Mouse (Mus musculus): Measurements from ENCODE around the gene Ndst2. TPM values are rescaled to one million over a fixed set of nuclear protein-coding genes. Genes with fewer than 3 reads are reported as not detected.
A peak's percentile ranks its signal among the peaks of the same experiment; 100 is the strongest.

The Ndst2 gene
- 16.8 and 19.7 TPM in 2 replicates for polyA plus RNA-seq (2015; fragmentation: Nextera tagmentation; extraction: Ambion mirVana)

- Histone ChIP-seq H3K27ac (peak within 1 kb of the TSS; percentile 78), H3K4me3 (replicated peaks) (peak within 1 kb of the TSS; percentile 80), H3K36me3 (peaks cover 55% of the 10 kb centered on the region), H3K27me3 (no peaks in the 10 kb centered on the region), H3K9me3 (no peaks in the 10 kb centered on the region), H3K4me1 (replicated peaks) (peaks cover 17% of the 10 kb centered on the region), H3K4me2 (replicated peaks) (peak within 1 kb of the TSS; percentile 89), H3K9ac (replicated peaks) (peak within 1 kb of the TSS; percentile 89)
- ATAC-seq, result peak; percentile 98
- under 1% methylated on average over 49 of the region's 81 CpGs for WGBS
Observed at GRCm38 (mm10) chr14:20733952-20734774, at the start of gene Ndst2. Ndst2 (minus strand) TSS chr14:20734562.

GRCm38 (mm10) chr14:20783526-20783925 lies 49.2 kb upstream of the Ndst2 start:
- Histone ChIP-seq H3K9me3 (no peaks in the 10 kb centered on the region), H3K27ac (no peak overlapping the region), H3K36me3 (peaks cover 81% of the 10 kb centered on the region), H3K4me3 (replicated peaks) (no peak overlapping the region), H3K27me3 (no peaks in the 10 kb centered on the region), H3K9ac (replicated peaks) (no peak overlapping the region), H3K4me2 (replicated peaks) (no peak overlapping the region), H3K4me1 (replicated peaks) (peaks cover 26% of the 10 kb centered on the region)
- no peak for ATAC-seq
- WGBS, result 93% methylated on average over 6 of the region's 6 CpGs

GRCm38 (mm10) chr14:20782860-20783259 lies 48.5 kb upstream of the Ndst2 start:
- Histone ChIP-seq H3K36me3 (peaks cover 81% of the 10 kb centered on the region), H3K9ac (replicated peaks) (no peak overlapping the region), H3K4me2 (replicated peaks) (no peak overlapping the region), H3K9me3 (no peaks in the 10 kb centered on the region), H3K4me3 (replicated peaks) (no peak overlapping the region), H3K27ac (no peak overlapping the region), H3K4me1 (replicated peaks) (peaks cover 22% of the 10 kb centered on the region), H3K27me3 (no peaks in the 10 kb centered on the region)
- WGBS, result 95% methylated on average over 7 of the region's 7 CpGs
- no peak for ATAC-seq

- Histone ChIP-seq H3K27me3 (no peaks in the 10 kb centered on the region), H3K4me1 (replicated peaks) (peaks cover 13% of the 10 kb centered on the region), H3K9me3 (no peaks in the 10 kb centered on the region), H3K4me3 (replicated peaks) (no peak overlapping the region), H3K27ac (no peak overlapping the region), H3K4me2 (replicated peaks) (no peak overlapping the region), H3K36me3 (peaks cover 69% of the 10 kb centered on the region), H3K9ac (replicated peaks) (no peak overlapping the region)
- WGBS, result 95% methylated on average over 8 of the region's 8 CpGs
- no peak for ATAC-seq
Observed at GRCm38 (mm10) chr14:20780217-20780616, 45.9 kb upstream of the Ndst2 start.

GRCm38 (mm10) chr14:20778496-20778895 lies 44.1 kb upstream of the Ndst2 start:
- H3K4me2 ChIP-seq (replicated peaks), result no peak overlapping the region
- H3K27ac ChIP-seq, result no peak overlapping the region
- no peak overlapping the region for H3K4me3 ChIP-seq (replicated peaks)
- no peaks in the 10 kb centered on the region for H3K27me3 ChIP-seq
- peaks cover 52% of the 10 kb centered on the region for H3K36me3 ChIP-seq
- H3K9ac ChIP-seq (replicated peaks), result no peak overlapping the region
- no peak for ATAC-seq
- H3K9me3 ChIP-seq, result no peaks in the 10 kb centered on the region
- peaks cover 27% of the 10 kb centered on the region for H3K4me1 ChIP-seq (replicated peaks)
- 87% methylated on average over 8 of the region's 8 CpGs for WGBS

GRCm38 (mm10) chr14:20775661-20776060 lies 41.3 kb upstream of the Ndst2 start:
- Histone ChIP-seq H3K27ac (no peak overlapping the region), H3K36me3 (peaks cover 25% of the 10 kb centered on the region), H3K9me3 (no peaks in the 10 kb centered on the region), H3K9ac (replicated peaks) (0 out of 2 replicates have a peak overlapping the region, but pooled peaks have one; percentile 2), H3K27me3 (no peaks in the 10 kb centered on the region), H3K4me3 (replicated peaks) (no peak overlapping the region), H3K4me1 (replicated peaks) (peaks cover 31% of the 10 kb centered on the region), H3K4me2 (replicated peaks) (no peak overlapping the region)
- WGBS, result 6% methylated on average over 6 of the region's 6 CpGs
- ATAC-seq, result no peak; the same call in 1 of the 2 replicates

- no peaks in the 10 kb centered on the region for H3K27me3 ChIP-seq
- no peak overlapping the region for H3K9ac ChIP-seq (replicated peaks)
- peaks cover 31% of the 10 kb centered on the region for H3K4me1 ChIP-seq (replicated peaks)
- ATAC-seq, result no peak
- no peak overlapping the region for H3K4me3 ChIP-seq (replicated peaks)
- no peak overlapping the region for H3K27ac ChIP-seq
- H3K36me3 ChIP-seq, result peaks cover 37% of the 10 kb centered on the region
- H3K4me2 ChIP-seq (replicated peaks), result no peak overlapping the region
- WGBS, result 27% methylated on average over 3 of the region's 3 CpGs
- H3K9me3 ChIP-seq, result no peaks in the 10 kb centered on the region
Observed at GRCm38 (mm10) chr14:20773410-20773809, 39.0 kb upstream of the Ndst2 start.

- no peak for ATAC-seq
- Histone ChIP-seq H3K27ac (no peak overlapping the region), H3K36me3 (peaks cover 37% of the 10 kb centered on the region), H3K9me3 (no peaks in the 10 kb centered on the region), H3K4me1 (replicated peaks) (peaks cover 31% of the 10 kb centered on the region), H3K4me3 (replicated peaks) (no peak overlapping the region), H3K9ac (replicated peaks) (no peak overlapping the region), H3K4me2 (replicated peaks) (no peak overlapping the region), H3K27me3 (no peaks in the 10 kb centered on the region)
- 71% methylated on average over 6 of the region's 6 CpGs for WGBS
Observed at GRCm38 (mm10) chr14:20772808-20773207, 38.4 kb upstream of the Ndst2 start.

GRCm38 (mm10) chr14:20771941-20772340 lies 37.6 kb upstream of the Ndst2 start:
- Histone ChIP-seq H3K4me1 (replicated peaks) (peaks cover 31% of the 10 kb centered on the region), H3K4me2 (replicated peaks) (no peak overlapping the region), H3K4me3 (replicated peaks) (no peak overlapping the region), H3K27me3 (no peaks in the 10 kb centered on the region), H3K9me3 (no peaks in the 10 kb centered on the region), H3K27ac (no peak overlapping the region), H3K36me3 (peaks cover 28% of the 10 kb centered on the region), H3K9ac (replicated peaks) (no peak overlapping the region)
- WGBS, result 94% methylated on average over 3 of the region's 3 CpGs
- no peak for ATAC-seq

GRCm38 (mm10) chr14:20768581-20768980 lies 34.2 kb upstream of the Ndst2 start:
- Histone ChIP-seq H3K9me3 (no peaks in the 10 kb centered on the region), H3K27ac (no peak overlapping the region), H3K4me2 (replicated peaks) (no peak overlapping the region), H3K27me3 (no peaks in the 10 kb centered on the region), H3K36me3 (peaks cover 48% of the 10 kb centered on the region), H3K4me1 (replicated peaks) (peaks cover 5% of the 10 kb centered on the region; the same call in 1 of the 2 replicates), H3K9ac (replicated peaks) (no peak overlapping the region), H3K4me3 (replicated peaks) (no peak overlapping the region)
- 81% methylated on average over 5 of the region's 5 CpGs for WGBS
- ATAC-seq, result no peak

- no peak overlapping the region for H3K27ac ChIP-seq
- peaks cover 54% of the 10 kb centered on the region for H3K36me3 ChIP-seq
- H3K9me3 ChIP-seq, result no peaks in the 10 kb centered on the region
- no peak overlapping the region for H3K9ac ChIP-seq (replicated peaks)
- ATAC-seq, result no peak
- H3K4me3 ChIP-seq (replicated peaks), result no peak overlapping the region
- H3K4me2 ChIP-seq (replicated peaks), result no peak overlapping the region
- H3K27me3 ChIP-seq, result no peaks in the 10 kb centered on the region
- H3K4me1 ChIP-seq (replicated peaks), result no peaks in the 10 kb centered on the region
- 95% methylated on average over 7 of the region's 7 CpGs for whole genome bisulfite sequencing
Observed at GRCm38 (mm10) chr14:20767936-20768335, 33.6 kb upstream of the Ndst2 start.

GRCm38 (mm10) chr14:20765642-20766258 lies 31.4 kb upstream of the Ndst2 start:
- Histone ChIP-seq H3K4me2 (replicated peaks) (no peak overlapping the region), H3K4me3 (replicated peaks) (no peak overlapping the region), H3K27me3 (no peaks in the 10 kb centered on the region), H3K36me3 (peaks cover 73% of the 10 kb centered on the region), H3K27ac (no peak overlapping the region), H3K9ac (replicated peaks) (no peak overlapping the region), H3K4me1 (replicated peaks) (no peaks in the 10 kb centered on the region), H3K9me3 (no peaks in the 10 kb centered on the region)
- WGBS, result 30% methylated on average over 12 of the region's 12 CpGs
- ATAC-seq, result peak; percentile 84

All from midbrain, embryonic 13.5 days (tissue).